Mouse (Mus musculus): ENCODE results near the gene Resf1.

- TF ChIP-seq POLR2A (IDR thresholded peaks at IDR 0.05; ENCODE audit: borderline replicate concordance, extremely low read depth, insufficient read depth, insufficient read length, poor library complexity, severe bottlenecking) (no peak), CTCF (IDR thresholded peaks at IDR 0.05; ENCODE audit: borderline replicate concordance, extremely low read depth, insufficient read depth, insufficient read length) (no peak)
These were observed 47.9 kb downstream of the Resf1 start for GRCm38 (mm10) chr6:149357155-149357554.

Data from brain, embryonic 14.5 days (tissue).